Mouse (Mus musculus): ENCODE data around the gene Ankrd23. TPM values are rescaled to one million over a fixed set of nuclear protein-coding genes. Genes with fewer than 3 reads are reported as not detected.

Ankrd23 gene
- polyA plus RNA-seq, 1 experiment from 2014 or later = 17.9 TPM

GRCm38 (mm10) chr1:36567818-36568603, 31.3 kb upstream of the Ankrd23 start:
- Histone ChIP-seq H3K9me3 (ENCODE audit: control insufficient read depth, low read length) (no peaks in the 10 kb centered on the region), H3K27ac (ENCODE audit: low read length) (peak overlapping the region; percentile 72), H3K27me3 (ENCODE audit: control insufficient read depth, insufficient read depth, low read depth, low read length) (no peaks in the 10 kb centered on the region), H3K4me2 (ENCODE audit: low read depth, low read length) (no peak overlapping the region), H3K4me3 (ENCODE audit: low read length) (no peak overlapping the region), H3K36me3 (ENCODE audit: control insufficient read depth, insufficient read depth, low read length) (no peaks in the 10 kb centered on the region), H3K4me1 (replicated peaks; ENCODE audit: control insufficient read depth, insufficient read depth, low read length) (peaks cover 38% of the 10 kb centered on the region), H3K9ac (ENCODE audit: low read length) (peak overlapping the region; percentile 33; the same call in 1 of the 2 replicates)
- WGBS = 38% methylated on average over 21 of the region's 21 CpGs
- peak; percentile 24; the same call in 1 of the 2 replicates for ATAC-seq (ENCODE audit: low read depth)

GRCm38 (mm10) chr1:36566425-36566824, 29.7 kb upstream of the Ankrd23 start:
- H3K4me2 ChIP-seq (ENCODE audit: low read depth, low read length) = no peak overlapping the region
- peaks cover 30% of the 10 kb centered on the region for H3K4me1 ChIP-seq (replicated peaks; ENCODE audit: control insufficient read depth, insufficient read depth, low read length)
- no peak for ATAC-seq (ENCODE audit: low read depth)
- no peak overlapping the region for H3K9ac ChIP-seq (ENCODE audit: low read length)
- H3K27me3 ChIP-seq (ENCODE audit: control insufficient read depth, insufficient read depth, low read depth, low read length) = no peaks in the 10 kb centered on the region
- no peak overlapping the region for H3K27ac ChIP-seq (ENCODE audit: low read length)
- H3K36me3 ChIP-seq (ENCODE audit: control insufficient read depth, insufficient read depth, low read length) = no peaks in the 10 kb centered on the region
- WGBS = 21% methylated on average over 2 of the region's 2 CpGs
- H3K4me3 ChIP-seq (ENCODE audit: low read length) = no peak overlapping the region
- H3K9me3 ChIP-seq (ENCODE audit: control insufficient read depth, low read length) = no peaks in the 10 kb centered on the region

GRCm38 (mm10) chr1:36564101-36564500, 27.4 kb upstream of the Ankrd23 start:
- H3K36me3 ChIP-seq (ENCODE audit: control insufficient read depth, insufficient read depth, low read length) = no peaks in the 10 kb centered on the region
- no peak overlapping the region for H3K4me2 ChIP-seq (ENCODE audit: low read depth, low read length)
- no peak for ATAC-seq (ENCODE audit: low read depth)
- no peak overlapping the region for H3K9ac ChIP-seq (ENCODE audit: low read length)
- H3K4me1 ChIP-seq (replicated peaks; ENCODE audit: control insufficient read depth, insufficient read depth, low read length) = peaks cover 22% of the 10 kb centered on the region
- H3K9me3 ChIP-seq (ENCODE audit: control insufficient read depth, low read length) = no peaks in the 10 kb centered on the region
- no peaks in the 10 kb centered on the region for H3K27me3 ChIP-seq (ENCODE audit: control insufficient read depth, insufficient read depth, low read depth, low read length)
- H3K4me3 ChIP-seq (ENCODE audit: low read length) = no peak overlapping the region
- WGBS = 71% methylated on average over 6 of the region's 6 CpGs
- H3K27ac ChIP-seq (ENCODE audit: low read length) = no peak overlapping the region

- no peak overlapping the region for H3K27ac ChIP-seq (ENCODE audit: low read length)
- 58% methylated on average over 4 of the region's 4 CpGs for WGBS
- no peaks in the 10 kb centered on the region for H3K27me3 ChIP-seq (ENCODE audit: control insufficient read depth, insufficient read depth, low read depth, low read length)
- H3K9ac ChIP-seq (ENCODE audit: low read length) = no peak overlapping the region
- ATAC-seq (ENCODE audit: low read depth) = no peak
- no peaks in the 10 kb centered on the region for H3K9me3 ChIP-seq (ENCODE audit: control insufficient read depth, low read length)
- H3K36me3 ChIP-seq (ENCODE audit: control insufficient read depth, insufficient read depth, low read length) = no peaks in the 10 kb centered on the region
- no peak overlapping the region for H3K4me3 ChIP-seq (ENCODE audit: low read length)
- H3K4me1 ChIP-seq (replicated peaks; ENCODE audit: control insufficient read depth, insufficient read depth, low read length) = peaks cover 22% of the 10 kb centered on the region
- no peak overlapping the region for H3K4me2 ChIP-seq (ENCODE audit: low read depth, low read length)
These were observed 26.9 kb upstream of the Ankrd23 start for GRCm38 (mm10) chr1:36563632-36564031.

GRCm38 (mm10) chr1:36563197-36563596, 26.5 kb upstream of the Ankrd23 start:
- ATAC-seq (ENCODE audit: low read depth) = no peak
- H3K4me3 ChIP-seq (ENCODE audit: low read length) = no peak overlapping the region
- H3K36me3 ChIP-seq (ENCODE audit: control insufficient read depth, insufficient read depth, low read length) = no peaks in the 10 kb centered on the region
- 71% methylated on average over 2 of the region's 2 CpGs for WGBS
- H3K4me2 ChIP-seq (ENCODE audit: low read depth, low read length) = no peak overlapping the region
- H3K27me3 ChIP-seq (ENCODE audit: control insufficient read depth, insufficient read depth, low read depth, low read length) = no peaks in the 10 kb centered on the region
- no peak overlapping the region for H3K27ac ChIP-seq (ENCODE audit: low read length)
- H3K9me3 ChIP-seq (ENCODE audit: control insufficient read depth, low read length) = no peaks in the 10 kb centered on the region
- peak overlapping the region; percentile 26; the same call in 1 of the 2 replicates for H3K9ac ChIP-seq (ENCODE audit: low read length)
- H3K4me1 ChIP-seq (replicated peaks; ENCODE audit: control insufficient read depth, insufficient read depth, low read length) = peaks cover 19% of the 10 kb centered on the region

GRCm38 (mm10) chr1:36562388-36562787, 25.7 kb upstream of the Ankrd23 start:
- Histone ChIP-seq H3K4me1 (replicated peaks; ENCODE audit: control insufficient read depth, insufficient read depth, low read length) (peaks cover 14% of the 10 kb centered on the region), H3K4me3 (ENCODE audit: low read length) (no peak overlapping the region), H3K9me3 (ENCODE audit: control insufficient read depth, low read length) (no peaks in the 10 kb centered on the region), H3K9ac (ENCODE audit: low read length) (no peak overlapping the region), H3K36me3 (ENCODE audit: control insufficient read depth, insufficient read depth, low read length) (no peaks in the 10 kb centered on the region), H3K27ac (ENCODE audit: low read length) (no peak overlapping the region), H3K27me3 (ENCODE audit: control insufficient read depth, insufficient read depth, low read depth, low read length) (no peaks in the 10 kb centered on the region), H3K4me2 (ENCODE audit: low read depth, low read length) (no peak overlapping the region)
- 50% methylated on average over 4 of the region's 4 CpGs for WGBS
- ATAC-seq (ENCODE audit: low read depth) = no peak

GRCm38 (mm10) chr1:36560903-36561302, 24.2 kb upstream of the Ankrd23 start:
- no peaks in the 10 kb centered on the region for H3K36me3 ChIP-seq (ENCODE audit: control insufficient read depth, insufficient read depth, low read length)
- H3K4me1 ChIP-seq (replicated peaks; ENCODE audit: control insufficient read depth, insufficient read depth, low read length) = peaks cover 14% of the 10 kb centered on the region
- H3K27ac ChIP-seq (ENCODE audit: low read length) = peak overlapping the region; percentile 6; the same call in 1 of the 2 replicates
- H3K9ac ChIP-seq (ENCODE audit: low read length) = no peak overlapping the region
- H3K4me2 ChIP-seq (ENCODE audit: low read depth, low read length) = no peak overlapping the region
- H3K27me3 ChIP-seq (ENCODE audit: control insufficient read depth, insufficient read depth, low read depth, low read length) = no peaks in the 10 kb centered on the region
- H3K9me3 ChIP-seq (ENCODE audit: control insufficient read depth, low read length) = no peaks in the 10 kb centered on the region
- WGBS = 48% methylated on average over 6 of the region's 6 CpGs
- no peak for ATAC-seq (ENCODE audit: low read depth)
- H3K4me3 ChIP-seq (ENCODE audit: low read length) = no peak overlapping the region

GRCm38 (mm10) chr1:36559888-36560287, 23.2 kb upstream of the Ankrd23 start:
- Histone ChIP-seq H3K4me3 (ENCODE audit: low read length) (no peak overlapping the region), H3K4me1 (replicated peaks; ENCODE audit: control insufficient read depth, insufficient read depth, low read length) (peaks cover 24% of the 10 kb centered on the region), H3K27ac (ENCODE audit: low read length) (no peak overlapping the region), H3K9me3 (ENCODE audit: control insufficient read depth, low read length) (no peaks in the 10 kb centered on the region), H3K4me2 (ENCODE audit: low read depth, low read length) (no peak overlapping the region), H3K9ac (ENCODE audit: low read length) (no peak overlapping the region), H3K36me3 (ENCODE audit: control insufficient read depth, insufficient read depth, low read length) (no peaks in the 10 kb centered on the region), H3K27me3 (ENCODE audit: control insufficient read depth, insufficient read depth, low read depth, low read length) (no peaks in the 10 kb centered on the region)
- no peak for ATAC-seq (ENCODE audit: low read depth)
- 55% methylated on average over 5 of the region's 5 CpGs for WGBS

GRCm38 (mm10) chr1:36559256-36559655, 22.6 kb upstream of the Ankrd23 start:
- H3K9me3 ChIP-seq (ENCODE audit: control insufficient read depth, low read length) = no peaks in the 10 kb centered on the region
- peak overlapping the region; percentile 93 for H3K4me2 ChIP-seq (ENCODE audit: low read depth, low read length)
- WGBS = 20% methylated on average over 4 of the region's 4 CpGs
- H3K27ac ChIP-seq (ENCODE audit: low read length) = peak overlapping the region; percentile 100
- H3K9ac ChIP-seq (ENCODE audit: low read length) = peak overlapping the region; percentile 93; the same call in 1 of the 2 replicates
- H3K4me3 ChIP-seq (ENCODE audit: low read length) = no peak overlapping the region; the same call in 1 of the 2 replicates
- H3K36me3 ChIP-seq (ENCODE audit: control insufficient read depth, insufficient read depth, low read length) = peaks cover 2% of the 10 kb centered on the region
- peaks cover 28% of the 10 kb centered on the region for H3K4me1 ChIP-seq (replicated peaks; ENCODE audit: control insufficient read depth, insufficient read depth, low read length)
- ATAC-seq (ENCODE audit: low read depth) = no peak
- no peaks in the 10 kb centered on the region for H3K27me3 ChIP-seq (ENCODE audit: control insufficient read depth, insufficient read depth, low read depth, low read length)

All from lung, embryonic 16.5 days (tissue).